Mouse (Mus musculus) large intestine, adult 2 months (tissue): ENCODE data around the gene Klrb1. TPM values are rescaled to one million over a fixed set of nuclear protein-coding genes. Genes with fewer than 3 reads are reported as not detected.
"Not testable (repeated sequence)": the region's sequence is repeated elsewhere in the genome, so short reads cannot be mapped to it uniquely, and the experiment has no call there.

ENCODE experiments used
- DNase-seq: peaks from one replicate; pipeline ENCODE4 v3.0.0-alpha.2; 2012; ENCODE audit warnings: low read depth, low spot score
- WGBS: fragments of 180-500 bp; shearing (Covaris S2); methylation state at CpG from one replicate; pipeline ENCODE4 v1.1.7; 2018; 5-methylcytosine and 5-hydroxymethylcytosine counted together
- polyA plus RNA-seq: library from polyadenylated mRNA; depleted of rRNA; stranded (reverse); fragments of >200 nt; gene quantifications from 2 replicates; pipeline ENCODE4 v1.2.3, GENCODE M21; 2012; rRNA removed

Gene Klrb1
- polyA plus RNA-seq, result 0.26 and 0.27 TPM in 2 replicates

GRCm38 (mm10) chr6:128722959-128723358 lies at the start of gene Klrb1:
Gene Klrb1 (minus strand): TSS chr6:128723059.
- WGBS, result 85% methylated on average over 4 of the region's 4 CpGs
- DNase-seq, result no peak

GRCm38 (mm10) chr6:128769481-128770253 lies 46.8 kb upstream of the Klrb1 start:
- WGBS, result 77% methylated on average over 10 of the region's 10 CpGs
- DNase-seq, result no peak

- WGBS, result 79% methylated on average over 4 of the region's 4 CpGs
- no peak for DNase-seq
These were observed 45.2 kb upstream of the Klrb1 start for GRCm38 (mm10) chr6:128768047-128768446.

DNA sequence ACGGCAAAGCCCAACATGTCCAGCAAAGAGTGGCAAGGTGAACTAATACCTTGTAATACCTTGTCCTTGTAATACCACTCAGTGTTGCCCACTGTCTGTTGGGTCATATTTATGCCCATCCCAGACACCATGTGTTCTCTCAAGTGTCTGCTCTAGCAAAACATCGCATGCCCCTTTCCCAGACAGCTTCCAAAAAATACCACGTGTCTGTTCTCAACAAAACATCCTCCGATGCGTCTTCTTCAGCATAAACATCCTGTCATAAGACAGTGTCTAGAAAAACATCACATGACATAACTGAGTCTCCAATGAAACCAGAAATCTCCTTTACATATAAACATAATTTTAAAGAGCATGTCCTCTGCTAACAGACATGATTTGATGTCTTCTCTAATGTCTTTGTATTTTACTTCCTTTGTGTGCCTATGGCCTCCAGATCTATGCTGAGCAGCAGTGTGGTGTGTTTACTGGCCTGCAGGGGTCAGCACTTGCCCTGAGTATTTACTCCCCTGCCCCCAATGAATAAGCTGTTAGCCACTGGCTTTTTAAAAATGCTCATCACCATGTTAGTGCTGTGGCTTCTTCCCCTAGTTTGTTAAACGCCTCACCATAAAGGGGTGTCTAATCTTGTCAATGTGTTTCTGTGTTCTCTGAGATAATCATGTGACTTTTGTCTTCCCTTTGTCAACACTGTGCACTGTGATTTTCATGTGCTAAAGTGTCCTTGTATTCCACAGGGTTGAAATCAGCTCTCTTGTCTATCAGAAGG lies 43.8 kb upstream of the Klrb1 start:
- not testable (repeated sequence) for DNase-seq
- WGBS, result 53% methylated on average over 6 of the region's 6 CpGs

GRCm38 (mm10) chr6:128765211-128765610 lies 42.4 kb upstream of the Klrb1 start:
- DNase-seq, result no peak
- 74% methylated on average over 1 of the region's 1 CpGs for WGBS

DNA sequence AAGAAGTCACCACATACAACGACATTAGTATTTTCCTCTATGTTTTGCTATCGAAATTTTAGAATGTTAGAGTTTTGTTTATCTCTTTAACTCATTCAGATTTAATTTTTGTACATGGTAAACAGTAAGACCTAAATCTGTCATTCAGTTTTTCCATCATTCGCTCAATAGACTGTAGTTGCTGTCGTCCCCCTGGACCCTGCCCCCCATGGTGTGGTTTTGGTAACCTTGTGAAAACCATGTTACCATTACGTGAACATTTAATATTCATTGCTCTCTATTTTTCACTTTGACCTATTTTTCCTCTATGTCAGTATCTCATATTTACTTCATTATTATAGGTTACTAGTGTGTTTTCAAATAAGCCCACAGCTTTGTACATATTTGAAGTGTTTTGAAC lies 41.7 kb upstream of the Klrb1 start:
- WGBS, result 24% methylated on average over 5 of the region's 5 CpGs
- DNase-seq, result no peak

DNA sequence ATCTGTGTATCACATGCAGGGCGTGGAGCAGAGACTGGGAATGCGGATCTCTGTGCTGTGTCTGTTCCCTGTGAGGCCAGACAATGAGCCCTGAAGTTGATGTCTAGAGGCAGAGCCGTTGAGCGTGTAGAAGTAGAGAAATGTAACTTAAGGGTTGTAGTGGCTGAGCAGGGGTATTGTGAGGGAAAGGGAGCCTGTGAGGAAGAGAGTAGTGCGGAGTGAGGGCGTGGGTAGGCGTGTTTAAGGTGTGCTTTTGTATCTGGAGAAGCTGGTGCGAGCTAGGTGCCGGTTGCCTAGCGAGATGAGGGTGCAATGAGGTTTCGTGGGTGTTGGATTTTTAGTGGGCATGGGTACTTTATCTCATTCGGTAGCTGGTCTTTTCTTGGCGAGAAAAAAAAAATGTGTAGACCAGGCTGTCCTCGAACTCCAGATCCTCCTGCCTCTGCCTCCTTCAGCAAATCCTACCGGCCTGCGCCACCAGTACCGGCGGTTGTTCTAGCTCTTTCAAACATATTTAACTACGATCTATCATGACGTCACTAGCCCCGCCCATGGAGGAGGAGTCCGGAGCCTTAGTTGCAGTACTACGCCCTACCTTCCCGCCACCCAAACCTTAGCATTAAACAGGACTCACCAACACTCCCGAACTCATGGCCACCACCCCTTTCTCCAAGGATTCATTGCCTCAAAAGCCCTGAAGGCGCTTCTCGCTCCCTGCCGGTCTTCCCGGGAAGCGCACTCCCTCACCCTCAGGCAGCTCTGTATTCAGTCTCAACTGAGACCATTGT lies 41.1 kb upstream of the Klrb1 start:
- DNase-seq, result peak; percentile 93
- 2% methylated on average over 30 of the region's 30 CpGs for WGBS

GRCm38 (mm10) chr6:128762892-128763670 lies 40.2 kb upstream of the Klrb1 start:
- WGBS, result 87% methylated on average over 9 of the region's 10 CpGs
- not testable (repeated sequence) for DNase-seq

- 40% methylated on average over 5 of the region's 5 CpGs for WGBS
- no peak for DNase-seq
These were observed 38.3 kb upstream of the Klrb1 start for GRCm38 (mm10) chr6:128761144-128761540.

GRCm38 (mm10) chr6:128760416-128761143 lies 37.7 kb upstream of the Klrb1 start:
- DNase-seq, result not testable (repeated sequence)
- WGBS, result under 1% methylated on average over 44 of the region's 44 CpGs

DNA sequence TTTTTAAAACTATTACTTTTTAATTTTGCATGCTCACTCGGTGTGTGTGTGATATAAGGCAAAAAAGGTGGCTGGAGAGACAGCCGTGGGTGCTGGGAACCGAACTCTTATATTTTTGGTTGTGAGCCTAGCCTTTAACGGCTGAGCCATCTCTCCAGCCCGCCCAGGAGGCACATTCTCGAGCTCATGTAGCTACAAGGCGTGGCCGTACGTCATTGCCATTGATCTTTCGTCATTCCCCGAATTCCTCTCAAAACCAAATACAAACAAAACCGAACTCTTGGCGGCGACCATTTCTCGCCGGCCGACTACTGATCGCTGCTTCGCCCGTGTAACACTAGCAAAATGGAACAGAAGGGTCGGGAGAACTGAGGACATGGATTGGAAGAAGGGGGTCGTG lies 37.2 kb upstream of the Klrb1 start:
- under 1% methylated on average over 22 of the region's 22 CpGs for WGBS
- not testable (repeated sequence) for DNase-seq

GRCm38 (mm10) chr6:128759221-128759950 lies 36.5 kb upstream of the Klrb1 start:
- no peak for DNase-seq
- WGBS, result 86% methylated on average over 5 of the region's 5 CpGs

DNA sequence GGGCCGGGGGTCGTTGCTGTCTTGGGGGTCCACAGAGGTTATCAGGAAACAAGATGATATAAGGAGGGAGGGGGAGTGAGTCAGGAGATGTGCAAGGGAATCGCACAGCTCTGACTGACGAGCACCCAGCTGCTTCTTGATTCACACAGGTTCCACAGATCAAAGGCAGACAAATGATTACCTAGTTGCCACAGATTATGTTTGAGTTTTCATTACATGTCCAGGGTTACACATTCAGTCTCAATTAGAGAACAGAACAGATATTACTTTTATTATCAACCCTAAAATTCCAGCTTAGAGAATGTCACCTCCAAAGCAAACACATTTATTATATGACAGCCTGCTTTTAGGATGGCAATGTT lies 32.5 kb upstream of the Klrb1 start:
- DNase-seq, result not testable (repeated sequence)

GRCm38 (mm10) chr6:128754748-128755401 lies 32.0 kb upstream of the Klrb1 start:
- DNase-seq, result not testable (repeated sequence)
- WGBS, result 31% methylated on average over 12 of the region's 12 CpGs

More for the DNA sequence above, 32.5 kb upstream of the Klrb1 start:
- WGBS, result 20% methylated on average over 4 of the region's 4 CpGs

DNA sequence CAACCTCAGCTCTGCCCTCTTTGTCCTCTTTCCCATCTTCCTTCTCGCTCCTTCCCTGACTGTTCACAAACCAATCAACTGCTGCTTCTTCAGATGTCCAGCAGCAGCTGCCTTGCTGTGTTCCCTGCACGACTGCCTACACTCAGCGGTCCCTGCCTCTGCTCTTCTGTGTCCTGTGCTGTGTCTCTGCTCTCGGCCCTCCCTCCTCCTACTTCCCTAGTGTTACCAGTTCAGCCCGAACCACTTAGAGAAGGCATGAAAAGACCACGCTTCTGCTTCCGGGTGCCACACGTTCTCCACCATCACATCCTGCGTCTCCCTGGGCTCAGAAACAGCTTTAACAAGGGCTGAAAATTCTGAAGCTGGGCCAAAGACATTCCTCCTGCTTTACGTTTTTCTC lies 31.4 kb upstream of the Klrb1 start:
- WGBS, result 10% methylated on average over 10 of the region's 10 CpGs
- not testable (repeated sequence) for DNase-seq

DNA sequence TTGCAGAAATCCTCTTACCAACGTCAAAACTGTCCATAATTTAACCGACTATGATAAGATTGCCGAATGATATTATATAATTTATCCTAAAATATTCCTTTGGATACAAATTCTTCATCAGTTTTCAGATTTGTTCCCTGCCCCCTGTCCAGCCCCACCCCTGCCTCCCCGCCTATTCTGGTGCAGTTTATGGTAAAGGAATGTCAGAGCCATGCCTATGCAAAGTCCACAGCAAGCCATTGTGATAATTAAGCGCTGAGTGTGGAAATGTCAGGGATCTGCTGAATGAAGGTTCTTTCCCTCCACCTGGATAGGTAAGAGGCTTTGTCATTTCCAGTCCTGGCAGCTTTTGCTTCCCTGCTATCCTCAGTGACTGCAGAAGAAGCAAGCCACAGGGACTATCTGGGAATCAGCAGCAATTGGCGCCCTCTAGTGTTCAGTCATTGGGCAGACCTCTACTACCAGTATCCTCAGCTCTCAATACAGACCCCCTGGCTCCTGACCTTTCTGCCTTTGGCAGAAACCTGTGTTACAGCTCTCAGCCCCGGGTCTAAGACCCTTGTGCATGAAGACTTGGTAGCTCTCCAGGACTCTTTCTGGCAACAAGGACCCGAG lies 30.9 kb upstream of the Klrb1 start:
- WGBS, result 21% methylated on average over 8 of the region's 8 CpGs
- not testable (repeated sequence) for DNase-seq

- WGBS, result 73% methylated on average over 6 of the region's 6 CpGs
These were observed 24.1 kb upstream of the Klrb1 start for GRCm38 (mm10) chr6:128747006-128747405.

More at GRCm38 (mm10) chr6:128747006-128747405, 24.1 kb upstream of the Klrb1 start:
- DNase-seq, result not testable (repeated sequence)
